Mouse (Mus musculus) embryo, embryonic 9.5 days (tissue): Measurements from ENCODE around the gene Rad1.
"Not testable (repeated sequence)": the region's sequence is repeated elsewhere in the genome, so short reads cannot be mapped to it uniquely, and the experiment has no call there.

Experiments
- DNase-seq: peaks from one replicate; pipeline ENCODE4 v3.0.0-alpha.2; 2017; ENCODE audit errors: extremely low spot score

The Rad1 gene

DNA sequence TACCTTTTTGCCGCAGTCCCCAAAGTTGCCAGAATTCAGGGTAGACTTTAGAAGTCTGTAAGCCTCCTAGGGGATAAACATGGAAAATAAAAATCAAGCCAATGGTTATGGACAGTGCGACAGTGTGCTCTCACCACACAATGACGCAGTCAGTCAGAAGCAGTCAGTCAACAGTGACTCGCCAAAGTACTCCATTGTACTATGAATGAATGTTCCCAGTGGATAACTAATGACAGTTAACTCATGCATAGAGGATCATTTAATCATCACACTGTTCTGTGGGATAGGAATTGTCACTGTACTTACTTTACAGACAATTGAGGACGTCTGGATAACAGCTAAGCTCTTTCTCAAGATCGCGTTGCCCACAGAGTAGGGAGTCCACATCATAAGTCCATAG, 29.3 kb downstream of the Rad1 start:
- DNase-seq = no peak

DNA sequence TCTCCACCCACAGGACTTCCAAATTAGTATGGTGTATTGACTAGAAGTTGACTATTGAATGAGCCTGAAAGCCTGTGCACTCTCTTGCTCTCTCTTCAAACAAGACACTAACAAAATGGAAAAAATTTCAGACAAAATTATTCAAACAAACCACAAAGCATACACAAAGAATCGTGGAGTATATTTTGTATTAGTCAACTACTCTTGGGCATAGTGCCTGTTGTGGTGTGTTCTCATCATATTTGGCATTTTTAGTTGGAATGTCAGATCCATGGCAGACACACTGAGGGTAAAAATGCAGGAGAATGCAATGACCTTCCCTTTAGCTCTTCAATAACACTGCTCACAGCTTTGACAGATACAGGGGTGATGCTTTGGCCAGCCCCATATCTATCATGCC, 40.1 kb downstream of the Rad1 start:
- DNase-seq = no peak

DNA sequence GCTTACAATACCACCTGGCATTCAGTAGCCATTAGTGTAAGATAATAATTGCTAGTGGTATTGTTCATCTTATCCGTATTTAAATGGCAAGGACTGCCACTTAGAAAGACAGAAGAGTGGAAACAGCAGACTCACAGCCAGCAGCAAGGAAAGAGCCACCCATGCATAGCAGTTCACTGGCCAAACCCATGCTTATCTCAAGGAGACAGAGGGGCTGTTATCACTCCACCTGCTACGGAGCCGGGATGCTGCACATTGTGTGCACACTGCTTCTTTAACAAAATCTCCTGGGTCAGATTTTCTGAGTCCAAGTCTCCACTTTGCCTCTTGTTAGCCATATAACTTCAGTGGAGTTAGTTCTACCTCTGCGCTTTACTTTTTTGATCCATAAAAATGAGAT, 45.5 kb downstream of the Rad1 start:
- no peak for DNase-seq

DNA sequence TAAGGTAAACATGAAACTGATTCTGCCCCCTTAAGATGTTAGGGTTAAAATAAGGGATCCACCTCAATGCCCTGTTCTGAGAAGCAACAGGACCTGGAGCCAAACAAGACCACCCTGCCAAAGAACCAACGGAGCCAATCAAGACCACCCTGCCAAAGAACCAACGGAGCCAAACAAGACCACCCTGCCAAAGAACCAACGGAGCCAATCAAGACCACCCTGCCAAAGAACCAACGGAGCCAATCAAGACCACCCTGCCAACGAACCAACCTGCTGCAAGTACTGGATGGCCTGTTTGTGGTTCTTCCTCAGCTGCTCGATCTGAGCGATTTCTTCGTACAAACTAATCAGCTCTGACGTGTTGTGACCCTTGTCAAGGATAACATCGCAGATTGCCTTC, 47.5 kb downstream of the Rad1 start:
- not testable (repeated sequence) for DNase-seq

DNA sequence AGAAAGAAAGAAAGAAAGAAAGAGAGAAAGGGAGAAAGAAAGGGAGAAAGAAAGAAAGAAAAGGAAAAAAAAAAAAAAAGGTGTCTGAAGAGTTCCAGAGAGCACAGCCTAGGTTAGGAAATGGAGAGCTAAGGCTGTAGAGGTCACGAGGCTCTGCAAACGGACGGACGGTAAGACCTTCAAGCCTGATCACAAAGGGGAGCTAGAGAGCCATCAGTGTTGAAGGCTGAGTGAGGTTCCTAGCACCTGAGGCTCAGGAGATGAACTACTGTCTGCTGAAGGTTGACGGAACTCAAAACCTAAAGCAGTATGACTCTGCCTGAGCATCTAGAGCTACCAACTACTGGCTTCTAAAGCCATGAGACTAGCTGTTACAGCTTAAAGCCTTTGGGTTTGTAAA, 48.8 kb downstream of the Rad1 start:
- no peak for DNase-seq

DNA sequence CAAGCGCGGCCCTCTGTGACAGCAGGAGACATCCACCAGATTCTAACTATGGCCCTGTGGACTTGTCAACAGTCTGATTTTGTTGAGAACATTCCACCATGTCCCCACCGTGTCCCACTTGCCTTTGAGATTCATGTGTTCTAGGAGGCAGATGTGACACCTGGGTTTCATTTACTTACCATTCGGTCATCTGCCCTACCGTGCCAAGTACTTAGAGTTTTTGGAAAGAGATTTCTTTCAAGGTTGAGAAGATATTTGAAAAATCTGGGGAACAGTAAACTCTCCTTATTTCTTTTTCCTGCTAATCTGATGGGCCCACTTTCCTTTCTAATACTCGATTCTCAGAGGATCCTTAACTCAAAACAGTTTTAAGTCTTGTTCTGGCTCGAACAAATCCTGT, 50.2 kb downstream of the Rad1 start:
- no peak for DNase-seq

DNA sequence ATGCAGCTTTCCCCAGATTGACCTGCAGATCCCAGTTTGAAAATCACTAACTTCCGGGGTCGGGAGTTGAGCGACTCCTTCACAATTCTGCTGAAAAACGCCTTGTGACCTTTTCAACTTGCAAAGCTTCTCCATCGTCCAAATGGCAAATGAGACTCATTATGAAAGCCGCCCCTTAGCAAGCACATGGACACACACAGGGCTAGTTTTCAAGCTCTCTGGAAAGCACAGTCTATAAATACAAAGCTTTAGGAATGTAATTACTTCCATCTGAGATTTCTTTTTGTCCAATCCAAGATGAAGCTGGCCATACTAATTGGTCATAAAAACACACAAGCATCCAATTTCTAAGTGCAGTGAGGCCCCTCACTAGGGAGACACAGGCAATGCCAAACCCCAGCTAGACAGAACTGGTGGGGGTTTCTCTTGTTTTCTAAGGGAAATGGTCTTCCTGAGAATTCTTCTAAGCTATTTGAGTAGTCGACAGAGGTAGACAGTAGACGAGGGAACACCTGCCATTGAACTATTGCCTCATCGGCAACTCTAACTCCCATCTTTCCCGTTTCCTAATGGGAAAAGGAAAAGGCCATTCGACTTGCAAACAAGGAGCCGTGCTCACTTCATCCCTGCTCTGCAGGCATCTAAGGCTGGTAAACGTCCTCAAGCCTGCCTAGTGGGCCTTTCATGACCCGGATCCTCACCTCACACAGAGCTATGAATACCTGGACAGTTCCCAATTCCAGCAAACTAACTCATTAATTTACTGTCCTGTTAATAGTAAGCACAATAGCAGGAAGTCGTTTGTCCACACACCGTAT, 54.7 kb downstream of the Rad1 start:
- DNase-seq = no peak
